Mouse (Mus musculus): ENCODE results near the gene Olfr1369-ps1. TPM values are rescaled to one million over a fixed set of nuclear protein-coding genes. Genes with fewer than 3 reads are reported as not detected.
"Not testable (repeated sequence)": the region's sequence is repeated elsewhere in the genome, so short reads cannot be mapped to it uniquely, and the experiment has no call there.

Olfr1369-ps1 gene
- total RNA-seq (2021): not detected

DNA sequence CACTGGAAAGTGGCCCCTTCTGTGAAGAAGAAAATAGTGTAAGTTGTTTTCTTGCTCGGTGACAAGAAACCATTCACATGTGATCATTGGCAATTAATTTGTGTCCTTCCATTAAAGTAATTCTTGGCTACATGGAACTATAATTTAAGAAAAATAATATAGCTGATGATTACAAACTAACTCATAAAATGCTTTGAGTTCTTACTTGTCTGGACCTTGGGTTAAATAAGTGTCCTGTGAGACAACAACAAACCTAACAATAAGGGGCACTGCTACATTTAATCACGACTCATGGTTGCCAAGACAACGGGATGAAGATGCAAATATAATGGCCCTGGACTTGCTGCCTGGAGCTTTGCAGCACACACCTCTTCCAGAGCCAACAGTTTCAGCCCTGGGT, at the start of gene Olfr1369-ps1:
TSS of gene Olfr1369-ps1 (plus strand) at position 301 of the 400 bp plus-strand sequence.
- intact Hi-C loops (cut with DNase I); DNase-seq: not testable (repeated sequence)

DNA sequence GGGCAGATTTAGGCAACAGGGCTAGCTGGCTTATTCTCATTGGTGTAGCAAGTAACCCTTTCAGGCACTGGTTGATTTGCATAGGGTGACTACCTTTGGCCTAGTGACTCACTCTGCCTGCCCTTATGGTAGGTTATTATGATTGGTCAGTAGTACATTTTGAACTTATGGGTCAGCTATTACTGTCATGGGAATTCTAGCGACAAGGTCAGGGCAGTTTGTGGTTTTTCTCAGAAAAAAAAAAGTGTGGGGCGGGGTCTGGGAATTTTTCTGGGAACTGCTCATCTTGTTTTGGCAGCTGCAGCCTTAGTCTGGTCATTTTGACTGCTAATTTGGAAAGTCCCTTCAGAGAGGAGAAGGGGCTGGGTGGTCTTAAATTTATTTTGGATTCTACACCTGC, 45.3 kb upstream of the Olfr1369-ps1 start:
- intact Hi-C loops (cut with DNase I): no loop called here
- DNase-seq: no peak

DNA sequence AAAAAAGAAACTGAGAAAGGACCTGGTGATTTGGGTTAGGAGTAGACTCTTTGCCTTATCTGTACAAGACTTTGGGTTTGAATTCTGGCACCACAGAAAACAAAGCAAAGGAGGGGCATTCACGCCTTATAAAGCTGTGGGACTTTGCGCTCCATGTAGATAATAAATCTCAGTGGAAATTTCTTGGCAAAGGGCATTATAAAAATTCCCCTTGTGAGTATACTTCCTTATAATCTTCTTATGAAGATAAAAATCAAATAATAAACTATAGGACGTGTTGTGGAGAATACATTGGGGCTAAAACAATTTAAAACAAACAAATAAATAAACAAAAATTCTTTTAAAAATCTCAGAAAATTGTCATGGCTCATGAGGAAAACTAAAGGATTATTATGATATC, 36.4 kb upstream of the Olfr1369-ps1 start, which contains the start of gene Olfr1370:
TSS of gene Olfr1370 (minus strand) at position 101 of the 400 bp plus-strand sequence.
- intact Hi-C loops (cut with DNase I): no loop called here
- no peak for DNase-seq

DNA sequence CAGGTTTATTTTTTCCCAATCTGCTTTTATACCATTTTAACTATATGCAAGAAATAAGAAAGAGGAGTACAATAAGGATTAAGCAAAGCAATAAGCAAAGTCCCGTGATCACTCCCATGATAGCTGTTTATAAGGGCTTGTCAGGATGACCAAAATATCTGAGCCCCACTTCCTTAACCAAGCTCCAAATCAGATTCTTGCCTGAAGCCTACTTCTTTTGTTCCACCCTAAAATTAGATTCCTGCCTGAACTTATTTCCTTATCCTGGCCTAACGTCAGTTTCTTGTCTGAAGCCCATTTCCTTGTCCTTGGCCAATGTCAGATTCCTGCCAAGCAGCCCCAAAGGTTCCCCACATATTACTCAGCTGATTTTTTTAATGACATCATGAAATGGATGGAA, 28.6 kb upstream of the Olfr1369-ps1 start:
- DNase-seq: no peak
- intact Hi-C loops (cut with DNase I): no loop called here

DNA sequence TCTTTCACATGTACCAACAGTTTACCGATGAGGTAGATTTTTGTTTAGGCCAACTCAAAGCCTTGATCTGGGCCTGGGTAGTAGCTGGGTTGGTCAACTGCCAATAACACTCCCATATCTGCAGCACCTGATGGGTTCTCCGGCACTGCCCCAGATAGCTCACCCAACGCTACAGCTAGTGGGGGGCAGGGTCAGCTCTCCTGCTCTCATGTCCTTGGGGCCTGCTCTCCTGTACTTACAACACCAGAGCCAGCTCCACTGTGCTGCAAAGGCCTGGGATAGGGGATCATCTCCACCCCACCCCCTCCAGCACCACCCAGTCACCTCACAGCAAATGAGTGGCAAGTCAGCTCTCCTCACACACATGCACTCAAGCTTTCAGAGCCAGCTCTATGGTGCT, 1.5 kb upstream of the Olfr1369-ps1 start:
- intact Hi-C loops (cut with DNase I): no loop called here
- DNase-seq: no peak

DNA sequence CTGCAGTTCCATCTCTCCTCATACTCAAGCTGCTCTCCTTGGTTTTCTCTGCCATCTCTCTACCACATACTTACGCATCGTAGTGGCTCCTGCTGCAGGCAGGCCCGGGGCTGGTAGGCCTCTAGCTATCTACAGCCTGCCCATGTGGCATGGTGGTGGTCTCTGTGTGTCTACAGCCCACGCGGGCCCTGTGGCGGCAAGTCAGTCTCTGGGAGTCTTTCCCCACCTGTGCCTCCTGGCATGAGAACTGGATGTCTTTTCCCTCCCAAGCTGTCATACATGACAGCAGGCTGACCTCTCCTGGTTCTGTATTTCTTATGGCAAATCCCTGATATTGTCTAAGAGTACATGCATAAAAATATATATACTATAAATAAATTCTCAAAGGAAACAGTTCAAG, 842 bp upstream of the Olfr1369-ps1 start:
- DNase-seq: no peak
- intact Hi-C loops (cut with DNase I): no loop called here

DNA sequence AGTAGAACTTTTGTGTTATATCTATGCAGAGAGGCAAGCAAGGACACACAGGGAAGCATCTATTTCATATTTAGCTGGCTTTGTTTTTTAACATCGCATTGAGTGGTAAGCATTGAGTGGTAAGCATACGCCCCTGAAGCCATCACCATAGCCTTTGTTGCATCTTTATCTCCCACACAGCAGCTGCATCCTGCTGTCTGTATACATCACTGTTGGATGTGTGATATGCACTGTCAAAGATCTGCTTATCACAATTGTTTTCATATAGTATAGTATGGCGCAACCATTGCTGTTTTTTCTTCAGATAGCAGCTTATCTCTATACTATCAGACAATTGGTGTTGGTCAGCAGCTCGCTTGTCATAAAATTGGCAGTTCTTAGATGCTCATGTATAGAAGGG, 2.8 kb downstream of the Olfr1369-ps1 start:
- intact Hi-C loops (cut with DNase I): no loop called here
- no peak for DNase-seq

DNA sequence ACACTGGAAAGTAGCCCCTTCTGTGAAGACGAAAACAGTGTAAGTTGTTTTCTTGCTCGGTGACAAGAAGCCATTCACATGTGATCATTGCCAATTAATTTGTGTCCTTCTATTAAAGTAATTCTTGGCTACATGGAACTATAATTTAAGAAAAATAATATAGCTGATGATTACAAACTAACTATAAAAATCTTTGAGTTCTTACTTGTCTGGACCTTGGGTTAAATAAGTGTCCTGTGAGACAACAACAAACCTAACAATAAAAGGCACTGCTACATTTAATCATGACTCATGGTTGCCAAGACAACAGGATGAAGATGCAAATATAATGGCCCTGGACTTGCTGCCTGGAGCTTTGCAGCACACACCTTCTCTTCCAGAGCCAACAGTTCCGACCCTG, 18.1 kb downstream of the Olfr1369-ps1 start, which contains the start of gene Olfr263:
TSS of gene Olfr263 (plus strand) at position 301 of the 400 bp plus-strand sequence.
- intact Hi-C loops (cut with DNase I); DNase-seq: not testable (repeated sequence)

DNA sequence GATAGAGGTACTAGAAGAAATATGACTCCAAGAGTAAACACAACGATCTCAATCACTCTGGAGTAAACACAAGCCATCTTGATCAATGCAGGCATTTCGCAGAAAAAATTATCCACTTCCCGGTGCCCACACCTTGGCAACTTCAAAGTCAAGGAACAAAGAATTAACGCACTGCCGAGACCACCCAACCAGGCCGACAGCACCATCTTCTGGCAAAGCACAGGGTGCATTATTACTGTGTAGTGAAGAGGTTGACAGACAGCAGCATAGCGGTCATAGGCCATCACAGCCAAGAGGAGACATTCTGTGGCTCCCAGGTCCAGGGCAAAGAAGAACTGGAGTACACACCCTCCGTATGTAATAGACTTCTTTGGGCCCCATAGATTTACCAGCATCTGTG, 31.1 kb downstream of the Olfr1369-ps1 start:
- intact Hi-C loops (cut with DNase I): no loop called here
- peak; percentile 27 for DNase-seq

DNA sequence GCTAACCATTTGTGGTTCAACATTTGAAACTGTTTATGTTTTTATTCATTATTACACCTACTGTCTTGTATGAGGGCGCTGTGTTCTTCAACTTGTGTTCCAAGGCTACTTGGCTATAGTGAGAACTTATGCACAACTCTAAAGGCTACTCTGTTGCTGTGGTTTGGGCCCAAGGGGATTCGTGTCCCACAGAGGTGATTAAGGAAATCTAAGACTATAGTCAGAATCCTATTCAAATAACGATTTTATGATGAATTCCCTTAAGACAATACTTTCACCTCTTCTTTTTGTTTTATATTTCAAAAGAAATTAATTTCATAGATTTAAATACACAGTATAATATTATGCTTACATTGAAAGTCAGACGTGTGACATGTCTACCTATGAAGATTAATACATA, 34.5 kb downstream of the Olfr1369-ps1 start, which contains the start of gene Olfr1368:
TSS of gene Olfr1368 (minus strand) at position 101 of the 400 bp plus-strand sequence.
- intact Hi-C loops (cut with DNase I): no loop called here
- no peak for DNase-seq

DNA sequence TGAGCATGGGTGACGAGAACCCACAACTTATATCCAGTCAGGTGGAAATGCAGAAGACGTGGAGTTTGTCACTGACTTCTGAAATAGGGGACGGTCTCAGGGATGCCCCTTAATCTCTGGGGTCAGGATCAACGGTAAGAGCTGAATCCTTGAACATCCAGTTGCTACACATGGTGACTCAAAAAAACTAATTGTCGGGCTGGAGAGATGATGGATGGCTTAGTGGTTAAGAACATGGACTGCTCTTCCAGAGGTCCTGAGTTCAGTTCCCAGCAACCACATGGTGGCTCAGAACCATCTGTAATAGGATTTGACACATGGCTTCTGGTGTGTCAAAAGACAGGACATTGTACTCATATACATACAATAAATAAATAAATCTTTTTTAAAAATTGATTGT, 44.6 kb downstream of the Olfr1369-ps1 start:
- intact Hi-C loops (cut with DNase I): loop anchor here (5.0 kb wide), 1 partner anchor 844 kb away; no protein-coding TSS in a partner anchor
- no peak for DNase-seq

DNA sequence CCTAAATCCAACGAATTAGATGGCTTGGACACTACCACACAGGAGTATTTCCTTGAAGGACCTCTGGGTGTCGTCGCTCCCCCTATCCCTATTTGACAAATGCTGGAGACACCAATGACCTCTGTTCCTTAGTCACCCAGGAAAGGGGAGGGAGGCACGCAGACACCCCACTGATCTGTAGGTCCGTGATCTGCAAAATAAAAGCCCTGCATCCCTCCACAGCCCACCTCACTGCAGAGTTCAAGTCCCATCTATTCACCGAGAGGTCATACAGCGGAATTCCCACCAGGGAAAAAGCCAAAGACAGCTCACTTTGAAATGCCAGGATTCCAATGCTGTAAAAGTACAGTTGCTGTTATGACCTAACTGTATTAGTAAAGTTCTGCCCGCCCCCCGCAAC, 46.8 kb downstream of the Olfr1369-ps1 start:
- no peak for DNase-seq
- intact Hi-C loops (cut with DNase I): loop anchor here (5.0 kb wide), 1 partner anchor 846 kb away; no protein-coding TSS in a partner anchor

DNA sequence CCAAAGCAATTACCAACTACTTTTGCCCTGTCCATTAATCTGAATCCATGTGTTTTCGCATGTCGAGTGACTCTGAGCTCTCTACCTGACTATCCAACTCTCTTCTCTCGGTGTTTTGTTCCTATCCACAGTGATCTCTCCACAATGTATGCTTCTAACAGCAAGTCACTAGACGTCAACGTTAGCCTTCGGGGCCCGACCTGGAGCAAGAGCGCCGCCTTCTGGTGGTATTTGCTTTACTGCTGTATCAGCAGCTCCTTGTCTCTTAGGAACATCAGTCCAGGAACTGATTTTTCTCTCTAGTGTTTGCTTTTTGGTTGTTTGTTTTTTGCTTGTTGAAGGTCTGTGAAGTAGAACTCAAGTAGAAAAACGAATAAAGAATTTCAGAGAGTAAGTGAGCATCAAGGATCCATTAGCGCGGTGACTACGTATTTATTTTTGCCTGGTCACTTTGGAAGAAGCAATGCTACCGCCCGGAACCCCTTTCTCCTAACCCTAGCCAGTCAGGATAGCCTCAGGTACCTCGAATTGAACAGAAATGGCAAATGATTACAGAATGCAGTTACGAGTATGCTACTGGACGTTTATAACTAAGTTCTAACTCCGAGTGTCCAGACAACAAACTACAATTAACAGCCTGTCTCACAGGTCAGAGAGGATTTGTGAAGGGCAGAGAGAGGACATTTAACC, 47.6 kb downstream of the Olfr1369-ps1 start:
- DNase-seq: peak; percentile 91
- intact Hi-C loops (cut with DNase I): loop anchor here (5.0 kb wide), 1 partner anchor 847 kb away; no protein-coding TSS in a partner anchor

DNA sequence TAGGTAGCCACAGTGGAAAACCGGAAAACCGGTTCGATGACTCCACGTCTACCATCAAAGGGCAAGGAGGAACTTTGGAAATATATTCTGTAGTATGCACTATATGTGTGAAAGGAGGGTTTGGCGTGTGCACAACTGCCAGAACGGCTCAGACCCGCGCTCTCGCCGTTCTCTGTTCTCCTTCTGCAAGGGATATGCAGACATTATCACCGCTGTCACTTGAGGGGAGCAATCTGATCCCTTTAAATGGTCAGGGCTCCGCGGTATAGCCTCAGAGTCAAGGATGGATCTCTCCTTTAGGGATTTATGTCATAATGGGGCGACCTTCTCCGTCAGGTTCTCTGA, 48.2 kb downstream of the Olfr1369-ps1 start:
- intact Hi-C loops (cut with DNase I): loop anchor here (5.0 kb wide), 1 partner anchor 847 kb away; no protein-coding TSS in a partner anchor
- no peak for DNase-seq

DNA sequence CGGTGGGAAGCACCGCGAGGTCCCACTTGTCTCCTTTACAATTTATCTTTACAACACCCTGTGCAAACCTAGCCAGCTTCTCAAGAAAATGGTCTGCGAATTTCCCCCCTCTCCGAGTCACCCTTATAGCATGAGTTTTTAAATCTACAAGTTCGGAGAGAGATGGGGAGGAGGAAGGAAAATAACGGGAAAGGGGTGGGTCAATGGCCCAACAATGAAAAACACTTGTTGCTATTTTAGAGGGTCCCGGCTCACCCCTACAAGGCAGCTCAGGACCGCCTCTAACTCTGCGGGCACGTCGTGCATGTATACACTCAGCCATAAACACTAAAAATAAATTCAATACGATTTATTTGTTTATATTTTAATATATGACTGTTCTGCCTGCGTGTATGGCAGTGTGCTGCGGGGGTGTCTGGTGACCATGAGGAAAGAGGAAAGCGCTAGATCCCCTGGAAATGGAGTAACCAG, 48.8 kb downstream of the Olfr1369-ps1 start:
- intact Hi-C loops (cut with DNase I): loop anchor here (1.0 kb wide), 1 partner anchor 863 kb away; no protein-coding TSS in a partner anchor
- no peak for DNase-seq

DNA sequence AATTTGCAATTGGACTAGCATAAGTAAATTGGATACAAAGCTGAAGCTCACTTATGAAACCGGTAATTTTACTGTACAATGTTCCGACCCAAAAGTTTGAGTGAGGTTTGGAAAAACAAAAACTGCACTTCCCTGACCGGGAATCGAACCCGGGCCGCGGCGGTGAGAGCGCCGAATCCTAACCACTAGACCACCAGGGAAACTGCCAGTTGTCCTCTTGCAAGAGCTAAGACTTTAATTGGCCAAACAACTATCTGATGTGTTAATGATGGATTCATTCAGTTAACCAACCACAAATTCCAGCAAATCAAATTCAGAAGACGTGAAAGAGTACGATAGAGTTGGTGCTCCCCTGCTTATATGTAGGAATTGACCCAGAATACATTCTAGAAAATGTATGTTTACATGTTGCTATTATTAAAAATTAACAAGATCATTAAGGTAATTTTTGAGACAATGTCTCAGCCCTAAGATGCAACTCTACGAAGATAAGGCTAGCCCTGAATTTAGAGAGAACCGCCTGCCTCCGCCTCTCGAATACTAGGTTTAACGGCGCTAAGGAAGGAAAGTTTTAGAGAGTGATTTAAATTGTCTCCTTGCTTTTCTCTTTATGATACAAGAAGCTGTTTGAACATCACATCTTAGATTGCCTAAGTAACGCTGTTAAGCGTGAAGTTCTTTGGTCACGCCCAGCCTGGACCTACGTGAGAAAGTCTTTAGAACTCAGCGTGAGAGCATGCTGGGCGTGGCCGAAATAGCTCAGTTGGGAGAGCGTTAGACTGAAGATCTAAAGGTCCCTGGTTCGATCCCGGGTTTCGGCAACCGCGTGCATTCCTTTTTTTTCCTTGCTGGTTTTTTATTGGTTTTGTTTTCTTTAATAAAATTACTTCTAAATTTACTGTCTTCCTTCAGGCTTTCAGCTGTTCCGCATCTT, 49.6 kb downstream of the Olfr1369-ps1 start:
- peak; percentile 87 for DNase-seq
- intact Hi-C loops (cut with DNase I): loop anchor here (1.0 kb wide), 1 partner anchor 864 kb away; no protein-coding TSS in a partner anchor

DNA sequence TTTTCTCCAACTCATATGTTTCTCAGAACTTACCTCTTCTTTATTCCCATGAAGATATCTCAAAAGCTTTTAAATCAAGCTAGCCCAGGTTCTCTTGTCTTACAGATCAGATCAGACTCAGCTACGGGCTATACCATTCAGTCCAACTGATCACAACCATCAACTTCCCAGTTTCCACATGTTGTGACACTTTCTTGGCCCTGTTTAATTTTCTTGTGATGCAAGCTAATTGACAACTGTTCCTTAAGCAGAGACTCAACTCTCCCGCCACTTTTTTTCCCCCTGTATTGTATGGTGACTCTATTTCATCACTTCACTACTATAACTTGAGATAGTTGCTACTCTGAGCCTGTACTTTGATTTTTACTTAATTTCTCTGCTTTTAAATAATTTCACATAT, 50.3 kb downstream of the Olfr1369-ps1 start:
- DNase-seq: no peak
- intact Hi-C loops (cut with DNase I): no loop called here

DNA sequence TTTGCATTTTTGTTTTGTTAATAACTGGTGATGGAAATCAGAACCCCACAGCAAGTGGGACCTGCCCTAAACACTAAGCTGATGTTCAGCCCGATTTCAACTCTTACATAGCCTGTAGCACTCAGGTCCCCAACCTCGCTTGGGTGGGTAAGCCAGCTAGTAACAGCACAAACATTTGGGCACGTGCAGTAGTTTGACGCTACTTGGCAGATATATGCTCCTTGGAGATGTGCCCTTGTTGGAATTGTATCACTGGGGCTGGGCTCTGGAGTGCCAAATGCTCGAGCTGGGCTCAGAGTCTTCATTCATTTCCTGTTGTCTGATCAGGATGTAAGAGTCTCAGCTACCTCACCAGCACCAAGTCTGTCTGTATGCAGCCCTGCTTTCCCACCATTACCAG, 51.3 kb downstream of the Olfr1369-ps1 start:
- DNase-seq: no peak

DNA sequence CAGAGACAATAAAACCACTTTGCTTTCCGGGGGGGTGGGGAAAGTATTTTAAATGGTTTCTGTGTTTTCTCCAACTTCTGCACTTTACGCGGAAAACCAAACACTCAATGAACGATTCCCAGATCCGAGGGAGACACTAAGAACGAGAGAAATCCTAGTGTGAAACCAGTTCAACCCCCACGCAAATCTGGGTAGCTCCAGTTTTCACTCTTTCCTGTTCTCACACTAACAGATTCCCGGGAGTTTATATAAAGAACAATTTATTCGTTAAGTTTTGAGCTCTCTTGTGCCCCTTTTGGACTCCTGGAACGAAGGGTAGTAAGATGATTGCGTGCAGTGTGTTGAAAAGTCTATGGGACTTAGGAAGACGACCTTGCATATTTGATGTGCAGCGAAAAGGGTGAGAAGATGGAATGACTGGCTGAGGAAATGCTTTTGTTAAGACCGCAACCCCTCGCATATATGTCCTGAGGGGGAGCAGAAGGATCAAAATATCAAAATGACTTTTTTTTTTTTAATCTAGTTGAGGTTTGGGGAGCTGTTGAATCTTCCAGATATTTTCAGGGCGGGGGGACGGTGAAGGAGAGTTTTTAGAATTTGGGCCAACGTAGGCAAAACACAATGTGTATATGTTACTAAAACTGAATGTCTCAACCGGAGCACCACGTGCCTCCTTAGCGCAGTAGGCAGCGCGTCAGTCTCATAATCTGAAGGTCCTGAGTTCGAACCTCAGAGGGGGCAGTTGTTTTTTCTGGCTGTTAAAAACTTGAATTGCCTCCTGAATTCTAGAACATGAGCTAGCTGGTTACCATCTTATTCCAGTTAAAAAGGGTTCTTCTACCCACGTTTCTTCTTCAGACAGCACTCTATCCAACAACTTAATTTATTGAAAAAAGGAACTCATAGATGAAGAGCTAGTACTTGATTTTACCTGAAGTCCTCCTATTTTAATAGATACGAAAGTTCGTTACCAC, 55.9 kb downstream of the Olfr1369-ps1 start:
- DNase-seq: peak; percentile 65
- intact Hi-C loops (cut with DNase I): no loop called here

More for the DNA sequence above, 51.3 kb downstream of the Olfr1369-ps1 start:
- intact Hi-C loops (cut with DNase I): no loop called here

DNA sequence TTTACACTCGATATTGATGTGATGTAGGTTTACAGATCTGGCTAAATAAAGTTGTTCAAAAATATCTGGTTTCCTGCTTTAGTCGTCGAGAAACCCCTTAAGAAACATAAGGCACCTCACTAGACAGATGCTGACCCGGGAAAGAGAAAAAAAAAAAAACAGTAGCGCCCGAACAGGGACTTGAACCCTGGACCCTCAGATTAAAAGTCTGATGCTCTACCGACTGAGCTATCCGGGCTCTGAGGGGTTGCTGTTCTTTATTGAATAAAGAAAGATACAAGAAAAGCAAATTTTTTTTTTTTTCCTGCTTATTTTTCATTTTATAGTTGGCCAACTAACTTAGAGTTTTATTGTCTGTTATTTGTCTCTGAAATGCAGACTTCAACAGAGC, 56.6 kb downstream of the Olfr1369-ps1 start:
- intact Hi-C loops (cut with DNase I): no loop called here
- no peak for DNase-seq

Measured in left cerebral cortex, postnatal 4 days (tissue).